Mouse (Mus musculus) kidney, postnatal 0 days (tissue): ENCODE data around the gene Nrxn2. TPM values are rescaled to one million over a fixed set of nuclear protein-coding genes. Genes with fewer than 3 reads are reported as not detected.

Experiments
- ATAC-seq: fragments of 200-750 bp; cut with Nextera tagmentation; replicated peaks from 2 replicates; pipeline ENCODE4 v1.8.0; 2017; ENCODE audit warnings: low read depth, moderate number of reproducible peaks, moderate TSS enrichment, moderate library complexity; ENCODE audit not compliant: low FRiP score
- DNase-seq: peaks from one replicate; pipeline ENCODE4 v3.0.0-alpha.2; 2016; ENCODE audit warnings: low spot score
- H3K27ac ChIP-seq: fragments of 300-500 bp; sonication (generic); 2 replicates; pipeline ENCODE4 v1.5.1; 2014; ENCODE audit warnings: mild to moderate bottlenecking
- H3K27me3 ChIP-seq: fragments of 300-500 bp; sonication (generic); 2 replicates; pipeline ENCODE4 v1.6.1; 2014; ENCODE audit warnings: low read length, mixed read lengths; ENCODE audit not compliant: insufficient read depth
- H3K36me3 ChIP-seq: fragments of 300-500 bp; sonication (generic); 2 replicates; pipeline ENCODE4 v1.6.1; 2014; ENCODE audit warnings: low read length, mixed read lengths; ENCODE audit not compliant: insufficient read depth
- H3K4me1 ChIP-seq: fragments of 300-500 bp; sonication (generic); replicated peaks from 2 replicates; pipeline ENCODE4 v1.6.1; 2014; ENCODE audit warnings: antibody characterized with exemption, low read length, mixed read lengths; ENCODE audit not compliant: insufficient read depth
- H3K4me2 ChIP-seq: fragments of 300-500 bp; sonication (generic); 2 replicates; pipeline ENCODE4 v1.6.1; 2014; ENCODE audit warnings: mild to moderate bottlenecking, low read length, moderate library complexity, mixed read lengths
- H3K4me3 ChIP-seq: fragments of 300-500 bp; sonication (generic); replicated peaks from 2 replicates; pipeline ENCODE4 v1.5.1; 2014; ENCODE audit warnings: low read depth, low read length
- H3K9ac ChIP-seq: fragments of 300-500 bp; sonication (generic); 2 replicates; pipeline ENCODE4 v1.6.1; 2014; ENCODE audit warnings: low read depth, low read length
- H3K9me3 ChIP-seq: fragments of 300-500 bp; sonication (generic); replicated peaks from 2 replicates; pipeline ENCODE4 v1.6.1; 2016; ENCODE audit warnings: low read length, inconsistent platforms, mixed read lengths
- CTCF ChIP-seq: IDR thresholded peaks from 2 replicates; pipeline ENCODE4 v1.5.1; 2016; ENCODE audit warnings: antibody characterized with exemption, low read depth, mild to moderate bottlenecking, moderate library complexity
- WGBS: fragments of 180-500 bp; shearing (Covaris S2); extraction: QIAGEN DNeasy Blood & Tissue Kit; methylation state at CpG from one replicate; pipeline ENCODE4 v1.1.7; 2014; 5-methylcytosine and 5-hydroxymethylcytosine counted together
- polyA plus RNA-seq: library from polyadenylated mRNA; unstranded; fragments of >200 nt; fragmentation: Nextera tagmentation; extraction: Ambion mirVana; gene quantifications from 2 replicates; pipeline ENCODE4 v1.2.1, GENCODE M21; 2015

Nrxn2 gene
- polyA plus RNA-seq, 1 experiment from 2014 or later: 5.9 TPM

GRCm38 (mm10) chr19:6464306-6465071, 46.0 kb downstream of the Nrxn2 start:
- 0 out of 2 replicates have a peak overlapping the region, but pooled peaks have one; percentile 23 for H3K9ac ChIP-seq
- H3K9me3 ChIP-seq: no peaks in the 10 kb centered on the region
- 45% methylated on average over 10 of the region's 10 CpGs for WGBS
- ATAC-seq (peak; percentile 29; the same call in 1 of the 2 replicates), DNase-seq (no peak)
- no peak overlapping the region for H3K4me3 ChIP-seq
- 0 out of 2 replicates have a peak overlapping the region, but pooled peaks have one; percentile 6 for H3K27ac ChIP-seq
- no peaks in the 10 kb centered on the region for H3K36me3 ChIP-seq
- no peak overlapping the region for H3K4me2 ChIP-seq
- TF ChIP-seq CTCF: no peak
- peaks cover 5% of the 10 kb centered on the region; the same call in 1 of the 2 replicates for H3K4me1 ChIP-seq
- no peaks in the 10 kb centered on the region for H3K27me3 ChIP-seq

DNA sequence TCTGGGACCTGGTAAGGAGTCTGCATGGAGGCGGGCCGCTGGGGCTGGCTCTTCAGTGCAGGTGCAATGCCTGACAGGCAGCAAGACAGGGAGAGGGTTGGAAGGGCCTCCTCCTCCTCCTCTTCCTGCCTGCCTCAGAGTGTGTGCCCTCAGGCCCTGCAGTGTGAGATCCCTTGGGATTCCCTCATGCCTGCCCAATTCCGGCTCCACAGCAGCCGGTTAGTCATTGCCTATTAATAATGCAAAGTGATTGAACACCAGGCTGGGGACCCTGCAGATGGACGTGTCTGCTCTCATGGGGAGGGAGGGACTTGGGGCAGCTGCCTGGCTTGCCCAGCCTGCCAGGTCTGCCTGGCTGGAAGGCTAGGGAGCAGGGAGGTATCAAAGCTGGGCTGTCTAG, 46.6 kb downstream of the Nrxn2 start:
- no peaks in the 10 kb centered on the region for H3K27me3 ChIP-seq
- no peak overlapping the region for H3K9ac ChIP-seq
- H3K4me2 ChIP-seq: no peak overlapping the region
- H3K27ac ChIP-seq: no peak overlapping the region
- 37% methylated on average over 5 of the region's 5 CpGs for WGBS
- DNase-seq (no peak), ATAC-seq (peak; percentile 40; the same call in 1 of the 2 replicates)
- no peak overlapping the region for H3K4me3 ChIP-seq
- H3K36me3 ChIP-seq: no peaks in the 10 kb centered on the region
- H3K4me1 ChIP-seq: peaks cover 5% of the 10 kb centered on the region; the same call in 1 of the 2 replicates
- H3K9me3 ChIP-seq: no peaks in the 10 kb centered on the region
- TF ChIP-seq CTCF: no peak

- Histone ChIP-seq H3K9ac (no peak overlapping the region), H3K9me3 (no peaks in the 10 kb centered on the region), H3K36me3 (no peaks in the 10 kb centered on the region), H3K4me2 (no peak overlapping the region), H3K27me3 (no peaks in the 10 kb centered on the region), H3K4me1 (peaks cover 5% of the 10 kb centered on the region; the same call in 1 of the 2 replicates), H3K27ac (no peak overlapping the region), H3K4me3 (no peak overlapping the region)
- DNase-seq (no peak), ATAC-seq (no peak)
- 92% methylated on average over 3 of the region's 3 CpGs for WGBS
- peak; percentile 21; the same call in 1 of the 2 replicates for TF ChIP-seq CTCF
These were observed 48.4 kb downstream of the Nrxn2 start for GRCm38 (mm10) chr19:6466945-6467344.

- Histone ChIP-seq H3K9me3 (no peaks in the 10 kb centered on the region), H3K4me2 (no peak overlapping the region), H3K9ac (no peak overlapping the region), H3K36me3 (no peaks in the 10 kb centered on the region), H3K4me3 (no peak overlapping the region), H3K4me1 (peaks cover 5% of the 10 kb centered on the region; the same call in 1 of the 2 replicates), H3K27ac (no peak overlapping the region), H3K27me3 (no peaks in the 10 kb centered on the region)
- DNase-seq: no peak
- no peak for TF ChIP-seq CTCF
- 87% methylated on average over 15 of the region's 15 CpGs for WGBS
- no peak for ATAC-seq
These were observed 48.9 kb downstream of the Nrxn2 start for GRCm38 (mm10) chr19:6467374-6467979.

DNA sequence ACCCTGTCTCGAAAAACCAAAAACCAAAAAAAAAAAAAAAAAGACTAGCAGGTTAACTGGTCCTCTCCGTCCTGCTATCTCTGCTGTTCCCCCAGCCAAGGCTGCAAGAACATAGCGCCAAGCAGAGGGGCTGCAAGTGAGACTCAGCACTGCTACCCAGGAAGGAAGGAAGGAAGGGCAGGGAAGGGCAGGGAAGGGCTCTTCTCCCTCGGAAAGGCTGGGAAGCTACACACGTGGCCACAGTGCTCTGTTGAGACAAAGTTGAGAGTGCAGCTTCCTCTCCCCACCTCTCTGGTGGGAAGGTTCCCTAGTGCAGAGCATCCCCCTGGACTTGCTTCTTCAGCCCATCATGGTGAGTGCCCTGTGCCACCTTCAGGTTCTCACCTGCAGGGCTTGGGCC, 53.1 kb downstream of the Nrxn2 start:
- DNase-seq (no peak), ATAC-seq (no peak)
- Histone ChIP-seq H3K9ac (no peak overlapping the region), H3K27me3 (no peaks in the 10 kb centered on the region), H3K27ac (no peak overlapping the region), H3K36me3 (no peaks in the 10 kb centered on the region), H3K4me1 (peaks cover 9% of the 10 kb centered on the region; the same call in 1 of the 2 replicates), H3K9me3 (no peaks in the 10 kb centered on the region), H3K4me2 (no peak overlapping the region), H3K4me3 (no peak overlapping the region)
- 84% methylated on average over 4 of the region's 5 CpGs for WGBS
- no peak for TF ChIP-seq CTCF

GRCm38 (mm10) chr19:6472821-6473220, 54.3 kb downstream of the Nrxn2 start:
- ATAC-seq (no peak), DNase-seq (no peak)
- Histone ChIP-seq H3K4me1 (peaks cover 9% of the 10 kb centered on the region; the same call in 1 of the 2 replicates), H3K9me3 (no peaks in the 10 kb centered on the region), H3K9ac (no peak overlapping the region), H3K36me3 (no peaks in the 10 kb centered on the region), H3K27me3 (no peaks in the 10 kb centered on the region), H3K4me2 (no peak overlapping the region), H3K27ac (no peak overlapping the region), H3K4me3 (no peak overlapping the region)
- WGBS: 78% methylated on average over 9 of the region's 9 CpGs
- no peak for TF ChIP-seq CTCF
